Mouse (Mus musculus) stomach, embryonic 16.5 days (tissue): Measurements from ENCODE around the gene Gm11361. TPM values are rescaled to one million over a fixed set of nuclear protein-coding genes. Genes with fewer than 3 reads are reported as not detected.

Source experiments
- polyA plus RNA-seq: library from polyadenylated mRNA; unstranded; fragments of >200 nt; fragmentation: Nextera tagmentation; extraction: Ambion mirVana; gene quantifications from 2 replicates; pipeline ENCODE4 v1.2.1, GENCODE M21; 2015

The Gm11361 gene
- polyA plus RNA-seq, 1 experiment from 2014 or later: 8.0 TPM

Other genes starting within 250 kb of the Gm11361 start
- gene Prl4a1, start 241.3 kb upstream of the Gm11361 start, polyA plus RNA-seq: not detected in 2 replicates
- gene Prl5a1, start 115.0 kb upstream of the Gm11361 start, polyA plus RNA-seq: not detected in 2 replicates